Mouse (Mus musculus) intestine, embryonic 15.5 days (tissue): Measurements from ENCODE around the gene Btbd9. TPM values are rescaled to one million over a fixed set of nuclear protein-coding genes. Genes with fewer than 3 reads are reported as not detected.

Experiments
- ATAC-seq: fragments of 200-750 bp; cut with Nextera tagmentation; 2 replicates; pipeline ENCODE4 v1.8.0; 2017; ENCODE audit warnings: moderate TSS enrichment, moderate library complexity
- H3K27ac ChIP-seq: fragments of 300-500 bp; sonication (generic); 2 replicates; pipeline ENCODE4 v1.5.1; 2015; ENCODE audit warnings: mild to moderate bottlenecking, inconsistent platforms
- H3K27me3 ChIP-seq: fragments of 300-500 bp; sonication (generic); replicated peaks from 2 replicates; pipeline ENCODE4 v1.6.1; 2015; ENCODE audit warnings: inconsistent platforms
- H3K36me3 ChIP-seq: fragments of 300-500 bp; sonication (generic); 2 replicates; pipeline ENCODE4 v1.6.1; 2015; ENCODE audit warnings: inconsistent platforms
- H3K4me1 ChIP-seq: fragments of 300-500 bp; sonication (generic); replicated peaks from 2 replicates; pipeline ENCODE4 v1.6.1; 2015; ENCODE audit warnings: inconsistent platforms
- H3K4me2 ChIP-seq: fragments of 300-500 bp; sonication (generic); replicated peaks from 2 replicates; pipeline ENCODE4 v1.6.1; 2015; ENCODE audit warnings: mild to moderate bottlenecking, inconsistent platforms
- H3K4me3 ChIP-seq: fragments of 300-500 bp; sonication (generic); replicated peaks from 2 replicates; pipeline ENCODE4 v1.5.1; 2015; ENCODE audit warnings: inconsistent platforms
- H3K9ac ChIP-seq: fragments of 300-500 bp; sonication (generic); 2 replicates; pipeline ENCODE4 v1.6.1; 2015; ENCODE audit warnings: inconsistent platforms
- H3K9me3 ChIP-seq: fragments of 300-500 bp; sonication (generic); 2 replicates; pipeline ENCODE4 v1.6.1; 2016; ENCODE audit warnings: inconsistent platforms
- WGBS: fragments of 180-500 bp; shearing (Covaris S2); methylation state at CpG from one replicate; pipeline ENCODE4 v1.1.7; 2015; 5-methylcytosine and 5-hydroxymethylcytosine counted together
- polyA plus RNA-seq: library from polyadenylated mRNA; unstranded; fragments of >200 nt; fragmentation: Nextera tagmentation; extraction: Ambion mirVana; gene quantifications from 2 replicates; pipeline ENCODE4 v1.2.1, GENCODE M21; 2015

Btbd9 gene
- polyA plus RNA-seq, 1 experiment from 2014 or later, result 52.8 TPM

GRCm38 (mm10) chr17:30448562-30448961 is 127.7 kb downstream of the Btbd9 start:
- no peak overlapping the region for H3K4me3 ChIP-seq
- no peaks in the 10 kb centered on the region for H3K36me3 ChIP-seq
- H3K4me2 ChIP-seq, result no peak overlapping the region
- H3K4me1 ChIP-seq, result no peaks in the 10 kb centered on the region
- H3K27ac ChIP-seq, result no peak overlapping the region
- H3K9me3 ChIP-seq, result no peaks in the 10 kb centered on the region
- H3K27me3 ChIP-seq, result no peaks in the 10 kb centered on the region
- no peak for ATAC-seq
- H3K9ac ChIP-seq, result no peak overlapping the region
- WGBS, result 64% methylated on average over 5 of the region's 5 CpGs

DNA sequence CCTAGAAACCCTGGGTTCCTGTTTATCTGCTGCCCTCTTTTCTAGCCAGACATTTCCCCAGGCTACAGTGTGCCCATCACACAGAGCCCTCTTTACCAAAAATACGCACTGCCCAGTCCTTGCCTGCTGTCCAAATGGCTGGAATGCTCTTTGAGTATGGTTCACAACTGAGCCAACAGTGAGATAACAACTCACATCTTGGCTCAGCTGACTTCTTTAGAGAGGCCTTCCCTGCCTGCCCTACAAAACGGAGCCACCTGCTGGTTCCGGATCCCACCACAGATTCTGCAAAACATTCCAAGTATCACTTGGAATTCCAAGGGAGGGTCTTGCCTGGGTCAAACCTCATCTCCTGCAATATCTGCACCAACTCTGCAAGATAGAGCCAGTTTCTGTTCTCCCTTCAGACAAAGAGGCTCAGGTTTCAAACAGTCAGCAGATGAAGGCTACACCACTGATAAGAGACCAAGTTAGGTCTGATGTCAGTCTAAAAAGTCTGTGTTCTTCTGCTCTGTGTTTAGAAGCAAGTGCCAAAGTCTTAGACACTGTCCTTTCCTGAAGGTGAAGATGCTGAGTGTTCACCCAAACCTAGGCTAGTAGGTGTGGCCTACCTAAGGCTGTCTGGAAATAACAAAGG is 130.4 kb downstream of the Btbd9 start:
- 83% methylated on average over 3 of the region's 3 CpGs for WGBS
- Histone ChIP-seq H3K9ac (no peak overlapping the region), H3K4me2 (no peak overlapping the region), H3K36me3 (no peaks in the 10 kb centered on the region), H3K4me3 (no peak overlapping the region), H3K9me3 (no peaks in the 10 kb centered on the region), H3K27ac (no peak overlapping the region), H3K4me1 (no peaks in the 10 kb centered on the region), H3K27me3 (no peaks in the 10 kb centered on the region)
- ATAC-seq, result no peak

DNA sequence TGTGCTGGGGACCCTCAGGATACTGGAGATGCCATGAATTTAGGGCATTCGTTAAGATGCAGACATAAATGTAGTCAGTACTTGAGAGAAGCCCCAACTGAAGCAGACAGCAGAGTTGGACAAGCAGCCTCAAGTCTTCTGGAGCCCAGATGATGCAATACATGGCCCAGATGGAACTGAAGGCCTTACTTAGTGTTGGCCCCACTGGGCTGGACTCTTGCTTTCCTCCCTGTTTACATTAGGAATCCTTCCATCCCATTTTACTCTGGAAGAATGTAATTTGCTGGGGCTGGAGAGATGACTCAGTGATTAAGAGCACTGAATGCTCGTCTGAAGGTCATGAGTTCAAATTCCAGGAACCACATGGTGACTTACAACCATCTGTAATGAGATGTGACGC is 136.6 kb downstream of the Btbd9 start:
- no peak for ATAC-seq
- 60% methylated on average over 3 of the region's 3 CpGs for WGBS
- Histone ChIP-seq H3K27ac (no peak overlapping the region), H3K36me3 (no peaks in the 10 kb centered on the region), H3K9me3 (no peaks in the 10 kb centered on the region), H3K4me3 (no peak overlapping the region), H3K4me2 (no peak overlapping the region), H3K9ac (no peak overlapping the region), H3K4me1 (peaks cover 3% of the 10 kb centered on the region; the same call in 1 of the 2 replicates), H3K27me3 (no peaks in the 10 kb centered on the region)

- no peak overlapping the region for H3K27ac ChIP-seq
- H3K36me3 ChIP-seq, result no peaks in the 10 kb centered on the region
- 89% methylated on average over 4 of the region's 4 CpGs for WGBS
- H3K4me3 ChIP-seq, result no peak overlapping the region
- no peaks in the 10 kb centered on the region for H3K9me3 ChIP-seq
- H3K4me1 ChIP-seq, result peaks cover 3% of the 10 kb centered on the region; the same call in 1 of the 2 replicates
- no peak overlapping the region for H3K9ac ChIP-seq
- no peak for ATAC-seq
- H3K4me2 ChIP-seq, result no peak overlapping the region
- H3K27me3 ChIP-seq, result no peaks in the 10 kb centered on the region
Measured at GRCm38 (mm10) chr17:30438786-30439185, 137.5 kb downstream of the Btbd9 start.

- ATAC-seq, result 0 out of 2 replicates have a peak, but pooled peaks have one; percentile 58
- Histone ChIP-seq H3K4me2 (no peak overlapping the region), H3K4me1 (peaks cover 3% of the 10 kb centered on the region; the same call in 1 of the 2 replicates), H3K4me3 (no peak overlapping the region), H3K27me3 (no peaks in the 10 kb centered on the region), H3K27ac (no peak overlapping the region), H3K9ac (no peak overlapping the region), H3K36me3 (no peaks in the 10 kb centered on the region), H3K9me3 (no peaks in the 10 kb centered on the region)
- WGBS, result 54% methylated on average over 5 of the region's 5 CpGs
Measured at GRCm38 (mm10) chr17:30436021-30436461, 140.2 kb downstream of the Btbd9 start.

GRCm38 (mm10) chr17:30435478-30435877 is 140.8 kb downstream of the Btbd9 start:
- Histone ChIP-seq H3K4me3 (no peak overlapping the region), H3K9ac (no peak overlapping the region)
- 76% methylated on average over 7 of the region's 7 CpGs for WGBS

DNA sequence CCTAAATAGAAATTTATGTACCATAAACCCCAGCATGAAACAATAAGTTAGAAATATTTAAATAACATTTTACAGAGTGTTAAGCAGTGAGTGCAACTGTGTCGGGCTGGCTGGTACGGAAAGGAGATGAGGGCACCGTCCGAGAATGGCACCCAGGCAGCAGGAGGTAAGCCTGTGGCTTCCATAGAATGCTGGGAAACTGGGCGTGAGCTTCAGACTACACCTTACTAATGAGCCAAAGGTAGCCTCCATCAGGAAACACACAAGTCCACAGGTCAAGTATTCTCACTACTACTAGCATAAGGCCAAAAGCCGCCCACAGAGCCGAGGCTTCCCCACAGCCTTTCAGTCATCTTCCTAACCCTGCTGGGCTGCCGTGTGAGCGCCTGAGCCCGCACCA is 144.2 kb downstream of the Btbd9 start:
- Histone ChIP-seq H3K27ac (no peak overlapping the region), H3K9ac (no peak overlapping the region), H3K4me3 (no peak overlapping the region), H3K27me3 (no peaks in the 10 kb centered on the region), H3K4me2 (no peak overlapping the region), H3K36me3 (no peaks in the 10 kb centered on the region), H3K4me1 (0 out of 2 replicates have a peak, but pooled peaks cover 3% of the 10 kb centered on the region), H3K9me3 (no peaks in the 10 kb centered on the region)
- no peak for ATAC-seq
- WGBS, result 92% methylated on average over 10 of the region's 10 CpGs

More at GRCm38 (mm10) chr17:30435478-30435877, 140.8 kb downstream of the Btbd9 start:
- H3K27ac ChIP-seq, result no peak overlapping the region
- no peaks in the 10 kb centered on the region for H3K27me3 ChIP-seq
- no peak overlapping the region for H3K4me2 ChIP-seq
- no peak for ATAC-seq
- H3K9me3 ChIP-seq, result no peaks in the 10 kb centered on the region
- no peaks in the 10 kb centered on the region for H3K36me3 ChIP-seq
- H3K4me1 ChIP-seq, result peaks cover 3% of the 10 kb centered on the region; the same call in 1 of the 2 replicates

DNA sequence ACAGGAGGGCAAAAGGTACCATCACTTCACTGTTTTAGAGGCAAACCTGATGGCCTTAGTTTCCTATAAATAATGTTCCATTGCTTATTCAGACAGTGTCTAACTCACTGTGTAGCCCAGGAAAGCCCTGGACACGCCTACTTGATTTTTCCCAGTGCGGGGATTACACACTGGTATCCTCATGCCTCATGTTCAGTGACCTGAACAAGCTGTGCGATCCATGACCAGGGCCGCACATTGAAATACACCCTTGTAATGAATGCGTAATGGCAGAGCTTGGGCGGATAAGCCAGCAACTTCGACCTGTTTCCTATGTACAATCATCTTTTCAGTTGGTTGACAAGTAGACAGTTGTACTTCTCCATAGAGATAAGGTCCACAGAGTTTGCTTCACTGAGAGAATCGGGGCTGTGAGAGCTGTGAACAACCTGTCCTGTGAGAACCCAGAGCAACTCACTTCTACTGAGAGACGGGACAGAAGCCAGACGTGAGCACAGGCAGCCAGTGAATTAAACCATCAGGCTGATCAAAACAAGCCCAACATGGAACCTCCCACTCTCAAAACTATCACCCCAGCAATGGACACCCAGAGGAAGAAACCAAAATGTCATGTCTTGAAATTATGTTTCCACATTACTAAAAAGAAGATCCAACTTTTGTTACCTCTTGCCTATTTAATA is 145.2 kb downstream of the Btbd9 start:
- Histone ChIP-seq H3K27me3 (no peaks in the 10 kb centered on the region), H3K4me3 (no peak overlapping the region), H3K9ac (no peak overlapping the region), H3K36me3 (no peaks in the 10 kb centered on the region), H3K4me2 (no peak overlapping the region), H3K27ac (no peak overlapping the region), H3K9me3 (no peaks in the 10 kb centered on the region), H3K4me1 (0 out of 2 replicates have a peak, but pooled peaks cover under 1% of the 10 kb centered on the region)
- 82% methylated on average over 10 of the region's 10 CpGs for WGBS
- no peak for ATAC-seq

GRCm38 (mm10) chr17:30428661-30429060 is 147.6 kb downstream of the Btbd9 start:
- H3K4me1 ChIP-seq, result no peaks in the 10 kb centered on the region
- H3K4me2 ChIP-seq, result no peak overlapping the region
- H3K36me3 ChIP-seq, result no peaks in the 10 kb centered on the region
- 88% methylated on average over 9 of the region's 9 CpGs for WGBS
- H3K9me3 ChIP-seq, result no peaks in the 10 kb centered on the region
- ATAC-seq, result no peak
- no peaks in the 10 kb centered on the region for H3K27me3 ChIP-seq
- H3K9ac ChIP-seq, result no peak overlapping the region
- H3K27ac ChIP-seq, result no peak overlapping the region
- no peak overlapping the region for H3K4me3 ChIP-seq

DNA sequence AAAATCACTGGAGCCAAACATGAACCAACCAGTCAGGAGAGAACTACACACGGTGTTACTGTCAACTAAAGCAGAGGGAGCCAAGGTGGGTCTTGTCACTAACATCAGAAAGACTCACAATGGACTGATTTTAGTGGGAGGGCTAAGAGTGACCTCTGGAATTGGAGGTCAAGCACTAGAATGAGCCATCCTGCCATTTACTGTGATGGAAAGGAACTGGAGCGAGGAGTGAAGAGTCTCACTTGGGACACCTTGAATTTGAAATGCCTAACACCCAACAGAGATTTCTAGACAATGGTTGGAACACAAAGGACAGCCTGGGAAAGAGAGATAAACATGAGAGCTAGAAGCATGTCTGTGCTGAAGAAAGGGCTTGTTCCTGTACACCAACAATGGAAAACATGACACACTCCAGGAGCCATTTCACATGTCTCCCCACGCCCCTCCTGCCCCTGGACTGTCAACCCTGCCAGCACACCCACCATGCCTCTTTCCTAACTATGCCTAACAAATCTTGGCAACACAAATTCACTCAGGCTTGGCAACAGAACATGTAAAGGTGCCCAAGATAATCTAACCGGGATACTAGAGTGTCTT is 152.9 kb downstream of the Btbd9 start:
- no peak for ATAC-seq
- Histone ChIP-seq H3K27me3 (no peaks in the 10 kb centered on the region), H3K4me3 (no peak overlapping the region), H3K36me3 (no peaks in the 10 kb centered on the region), H3K27ac (no peak overlapping the region), H3K9ac (no peak overlapping the region), H3K4me2 (no peak overlapping the region), H3K4me1 (no peaks in the 10 kb centered on the region), H3K9me3 (no peaks in the 10 kb centered on the region)
- WGBS, result 62% methylated on average over 4 of the region's 4 CpGs

DNA sequence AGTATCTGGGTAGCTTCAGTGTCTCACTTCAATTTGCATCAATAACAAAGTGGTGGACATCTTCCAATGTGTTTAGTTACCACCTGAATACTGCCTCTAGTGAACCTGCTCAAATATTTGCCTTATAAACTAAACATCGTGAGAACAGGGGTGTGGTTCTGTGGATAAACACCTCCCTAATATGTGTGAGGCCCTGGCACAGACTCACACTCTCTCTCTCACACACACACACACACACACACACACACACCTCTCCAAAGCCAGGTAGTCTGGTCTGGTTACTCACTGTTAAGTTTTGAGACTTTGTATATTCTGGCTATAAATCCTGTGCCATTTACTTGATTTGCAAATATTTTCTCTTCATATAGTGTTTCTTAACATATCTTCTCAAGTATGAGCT is 154.0 kb downstream of the Btbd9 start:
- Histone ChIP-seq H3K9ac (no peak overlapping the region), H3K36me3 (no peaks in the 10 kb centered on the region), H3K4me3 (no peak overlapping the region), H3K9me3 (no peaks in the 10 kb centered on the region), H3K4me2 (no peak overlapping the region), H3K27me3 (no peaks in the 10 kb centered on the region), H3K4me1 (no peaks in the 10 kb centered on the region), H3K27ac (no peak overlapping the region)
- ATAC-seq, result no peak
- WGBS, result 22% methylated on average over 1 of the region's 1 CpGs

DNA sequence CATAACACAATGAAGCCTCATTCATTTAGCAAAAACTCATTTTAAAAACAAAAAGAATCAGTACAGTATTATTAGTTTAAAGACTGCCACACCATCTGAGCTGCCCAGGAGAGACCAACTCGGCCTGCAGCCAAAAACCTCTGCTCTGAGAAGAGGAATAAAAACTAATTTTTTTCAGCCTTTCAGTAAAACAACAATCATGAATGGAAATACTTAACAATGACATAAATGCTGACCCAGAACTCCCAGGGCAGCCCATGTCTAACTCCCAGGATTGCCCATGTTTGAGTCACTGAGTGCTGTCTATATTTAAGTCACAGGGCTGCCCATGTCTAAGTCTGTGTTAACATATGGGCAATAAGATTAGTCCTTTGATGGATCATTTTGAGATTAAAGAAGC is 155.0 kb downstream of the Btbd9 start:
- Histone ChIP-seq H3K9me3 (no peaks in the 10 kb centered on the region), H3K36me3 (no peaks in the 10 kb centered on the region), H3K27ac (no peak overlapping the region), H3K9ac (no peak overlapping the region), H3K4me2 (no peak overlapping the region), H3K4me1 (0 out of 2 replicates have a peak, but pooled peaks cover 6% of the 10 kb centered on the region), H3K27me3 (no peaks in the 10 kb centered on the region), H3K4me3 (no peak overlapping the region)
- no peak for ATAC-seq
- WGBS, result 81% methylated on average over 1 of the region's 1 CpGs
